Mouse (Mus musculus) limb, embryonic 14.5 days (tissue): ENCODE results near the gene Gm17416. TPM values are rescaled to one million over a fixed set of nuclear protein-coding genes. Genes with fewer than 3 reads are reported as not detected.

Source experiments
- ATAC-seq: fragments of 200-750 bp; cut with Nextera tagmentation; 2 replicates; pipeline ENCODE4 v1.8.0; 2017; ENCODE audit warnings: low read depth, moderate number of reproducible peaks, moderate TSS enrichment; ENCODE audit not compliant: low FRiP score
- DNase-seq: peaks from one replicate; pipeline ENCODE4 v3.0.0-alpha.2; 2015; ENCODE audit warnings: low spot score
- H3K27ac ChIP-seq: fragments of 300-500 bp; sonication (generic); replicated peaks from 2 replicates; pipeline ENCODE4 v1.5.1; 2014; ENCODE audit warnings: low read depth, mild to moderate bottlenecking, low read length, moderate library complexity, mixed read lengths
- H3K27me3 ChIP-seq: fragments of 300-500 bp; sonication (generic); 2 replicates; pipeline ENCODE4 v1.6.1; 2014; ENCODE audit warnings: low read length, mixed read lengths; ENCODE audit not compliant: control insufficient read depth, insufficient read depth
- H3K36me3 ChIP-seq: fragments of 300-500 bp; sonication (generic); 2 replicates; pipeline ENCODE4 v1.6.1; 2014; ENCODE audit warnings: mild to moderate bottlenecking, low read length, moderate library complexity, mixed read lengths; ENCODE audit not compliant: control insufficient read depth, insufficient read depth
- H3K4me1 ChIP-seq: fragments of 300-500 bp; sonication (generic); 2 replicates; pipeline ENCODE4 v1.6.1; 2014; ENCODE audit warnings: antibody characterized with exemption, low read length, mixed read lengths; ENCODE audit not compliant: control insufficient read depth, insufficient read depth
- H3K4me2 ChIP-seq: fragments of 300-500 bp; sonication (generic); replicated peaks from 2 replicates; pipeline ENCODE4 v1.6.1; 2014; ENCODE audit warnings: low read depth, mild to moderate bottlenecking, low read length, moderate library complexity; ENCODE audit not compliant: severe bottlenecking
- H3K4me3 ChIP-seq: fragments of 300-500 bp; sonication (generic); replicated peaks from 2 replicates; pipeline ENCODE4 v1.5.1; 2014; ENCODE audit warnings: low read length
- H3K9ac ChIP-seq: fragments of 300-500 bp; sonication (generic); 2 replicates; pipeline ENCODE4 v1.6.1; 2014; ENCODE audit warnings: mild to moderate bottlenecking, low read depth, low read length, moderate library complexity; ENCODE audit not compliant: severe bottlenecking
- H3K9me3 ChIP-seq: fragments of 300-500 bp; sonication (generic); 2 replicates; pipeline ENCODE4 v1.6.1; 2016; ENCODE audit warnings: low read length; ENCODE audit not compliant: control insufficient read depth
- POLR2A ChIP-seq: fragments of 200-500 bp; IDR thresholded peaks from 2 replicates; pipeline ENCODE4 v1.8.0; 2012; ENCODE audit warnings: inconsistent platforms, mild to moderate bottlenecking, moderate library complexity, borderline replicate concordance; ENCODE audit not compliant: insufficient read depth, insufficient read length; ENCODE audit errors: extremely low read depth
- WGBS: fragments of 180-500 bp; shearing (Covaris S2); extraction: QIAGEN DNeasy Blood & Tissue Kit; methylation state at CpG from one replicate; pipeline ENCODE4 v1.1.7; 2014; 5-methylcytosine and 5-hydroxymethylcytosine counted together
- polyA plus RNA-seq, 2 experiments: library from polyadenylated mRNA; depleted of rRNA in 1 of 2; stranded (reverse) in 1 of 2; unstranded in 1 of 2; fragments of >200 nt; fragmentation: Nextera tagmentation in 1 of 2; extraction: Ambion mirVana in 1 of 2; gene quantifications; 2 replicates each; pipeline versions ENCODE4 v1.2.1 to v1.2.3; 2012 to 2014

The Gm17416 gene
- polyA plus RNA-seq, 2 experiments: not detected

- H3K9ac ChIP-seq: no peak overlapping the region
- H3K4me3 ChIP-seq: no peak overlapping the region
- H3K4me2 ChIP-seq: no peak overlapping the region
- no peak overlapping the region for H3K27ac ChIP-seq
- WGBS: 9% methylated on average over 7 of the region's 7 CpGs
- no peaks in the 10 kb centered on the region for H3K9me3 ChIP-seq
- ATAC-seq (peak; percentile 74), DNase-seq (peak; percentile 91)
- no peak for TF ChIP-seq POLR2A
- H3K36me3 ChIP-seq: no peaks in the 10 kb centered on the region
- no peaks in the 10 kb centered on the region for H3K27me3 ChIP-seq
- H3K4me1 ChIP-seq: no peaks in the 10 kb centered on the region
Observed at GRCm38 (mm10) chr2:152615563-152615962, 46.4 kb downstream of the Gm17416 start.

GRCm38 (mm10) chr2:152616470-152616869, 47.3 kb downstream of the Gm17416 start:
- H3K36me3 ChIP-seq: no peaks in the 10 kb centered on the region
- no peaks in the 10 kb centered on the region for H3K4me1 ChIP-seq
- H3K27me3 ChIP-seq: no peaks in the 10 kb centered on the region
- no peak overlapping the region for H3K4me2 ChIP-seq
- ATAC-seq (no peak), DNase-seq (no peak)
- no peak overlapping the region for H3K4me3 ChIP-seq
- H3K9me3 ChIP-seq: no peaks in the 10 kb centered on the region
- 64% methylated on average over 6 of the region's 6 CpGs for WGBS
- no peak overlapping the region for H3K9ac ChIP-seq
- H3K27ac ChIP-seq: no peak overlapping the region
- TF ChIP-seq POLR2A: no peak

- Histone ChIP-seq H3K9me3 (no peaks in the 10 kb centered on the region), H3K27me3 (no peaks in the 10 kb centered on the region), H3K4me2 (no peak overlapping the region), H3K36me3 (no peaks in the 10 kb centered on the region), H3K9ac (no peak overlapping the region), H3K27ac (no peak overlapping the region), H3K4me1 (no peaks in the 10 kb centered on the region), H3K4me3 (no peak overlapping the region)
- no peak for ATAC-seq
- 65% methylated on average over 5 of the region's 5 CpGs for WGBS
- DNase-seq: no peak
- TF ChIP-seq POLR2A: no peak
Observed at GRCm38 (mm10) chr2:152617374-152617773, 48.2 kb downstream of the Gm17416 start.

Other genes with a start within 250 kb of the Gm17416 start
- 219 and 287 TPM in 2 replicates for gene Rbck1, start 236.7 kb upstream of the Gm17416 start, polyA plus RNA-seq (2012; rRNA removed)
- gene Rbck1, start 236.7 kb upstream of the Gm17416 start, polyA plus RNA-seq (2014; fragmentation: Nextera tagmentation; extraction: Ambion mirVana): 89.5 and 94.1 TPM in 2 replicates
- 0.77 and 0.99 TPM in 2 replicates for gene Trib3, start 225.3 kb upstream of the Gm17416 start, polyA plus RNA-seq (2012; rRNA removed)
- 1.2 and 1.4 TPM in 2 replicates for gene Trib3, start 225.3 kb upstream of the Gm17416 start, polyA plus RNA-seq (2014; fragmentation: Nextera tagmentation; extraction: Ambion mirVana)
- 3.6 and 4.9 TPM in 2 replicates for gene Nrsn2, start 192.7 kb upstream of the Gm17416 start, polyA plus RNA-seq (2012; rRNA removed)
- gene Nrsn2, start 192.7 kb upstream of the Gm17416 start, polyA plus RNA-seq (2014; fragmentation: Nextera tagmentation; extraction: Ambion mirVana): 2.5 and 2.7 TPM in 2 replicates
- 48.8 and 60.7 TPM in 2 replicates for gene Sox12, start 171.3 kb upstream of the Gm17416 start, polyA plus RNA-seq (2012; rRNA removed)
- gene Sox12, start 171.3 kb upstream of the Gm17416 start, polyA plus RNA-seq (2014; fragmentation: Nextera tagmentation; extraction: Ambion mirVana): 13.5 and 17.1 TPM in 2 replicates
- gene Zcchc3, start 154.3 kb upstream of the Gm17416 start, polyA plus RNA-seq (2012; rRNA removed): 33.5 and 35.6 TPM in 2 replicates
- 38.1 and 47.0 TPM in 2 replicates for gene Zcchc3, start 154.3 kb upstream of the Gm17416 start, polyA plus RNA-seq (2014; fragmentation: Nextera tagmentation; extraction: Ambion mirVana)
- 0.28 and 0.41 TPM in 2 replicates for gene 6820408C15Rik, start 153.8 kb upstream of the Gm17416 start, polyA plus RNA-seq (2012; rRNA removed)
- gene 6820408C15Rik, start 153.8 kb upstream of the Gm17416 start, polyA plus RNA-seq (2014; fragmentation: Nextera tagmentation; extraction: Ambion mirVana): 0.18 and 0.30 TPM in 2 replicates
- gene Defb23, start 104.7 kb upstream of the Gm17416 start, polyA plus RNA-seq (2012; rRNA removed): not detected in 2 replicates
- not detected in 2 replicates for gene Defb23, start 104.7 kb upstream of the Gm17416 start, polyA plus RNA-seq (2014; fragmentation: Nextera tagmentation; extraction: Ambion mirVana)
- 0.12 TPM in 1 of 2 replicates, not detected in the other for gene Defb20, start 92.3 kb upstream of the Gm17416 start, polyA plus RNA-seq (2012; rRNA removed)
- gene Defb20, start 92.3 kb upstream of the Gm17416 start, polyA plus RNA-seq (2014; fragmentation: Nextera tagmentation; extraction: Ambion mirVana): not detected in 2 replicates
- gene Defb22, start 79.2 kb upstream of the Gm17416 start, polyA plus RNA-seq (2012; rRNA removed): 0.13 TPM in 1 of 2 replicates, not detected in the other
- not detected in 2 replicates for gene Defb22, start 79.2 kb upstream of the Gm17416 start, polyA plus RNA-seq (2014; fragmentation: Nextera tagmentation; extraction: Ambion mirVana)
- gene Defb26, start 57.6 kb upstream of the Gm17416 start, polyA plus RNA-seq (2012; rRNA removed): not detected in 2 replicates
- gene Defb26, start 57.6 kb upstream of the Gm17416 start, polyA plus RNA-seq (2014; fragmentation: Nextera tagmentation; extraction: Ambion mirVana): not detected in 2 replicates
- 0.61 TPM in 1 of 2 replicates, not detected in the other for gene Defb28, start 51.1 kb upstream of the Gm17416 start, polyA plus RNA-seq (2012; rRNA removed)
- gene Defb28, start 51.1 kb upstream of the Gm17416 start, polyA plus RNA-seq (2014; fragmentation: Nextera tagmentation; extraction: Ambion mirVana): not detected in 2 replicates
- not detected in 2 replicates for gene Defb29, start 29.2 kb upstream of the Gm17416 start, polyA plus RNA-seq (2012; rRNA removed)
- gene Defb29, start 29.2 kb upstream of the Gm17416 start, polyA plus RNA-seq (2014; fragmentation: Nextera tagmentation; extraction: Ambion mirVana): not detected in 2 replicates
- gene Defb21, start 3.4 kb downstream of the Gm17416 start, polyA plus RNA-seq (2012; rRNA removed): not detected in 2 replicates
- not detected in 2 replicates for gene Defb21, start 3.4 kb downstream of the Gm17416 start, polyA plus RNA-seq (2014; fragmentation: Nextera tagmentation; extraction: Ambion mirVana)
- not detected in 2 replicates for gene Defb19, start 11.0 kb downstream of the Gm17416 start, polyA plus RNA-seq (2012; rRNA removed)
- gene Defb19, start 11.0 kb downstream of the Gm17416 start, polyA plus RNA-seq (2014; fragmentation: Nextera tagmentation; extraction: Ambion mirVana): not detected in 2 replicates
- gene Defb45, start 30.1 kb downstream of the Gm17416 start, polyA plus RNA-seq (2012; rRNA removed): not detected in 2 replicates
- not detected in 2 replicates for gene Defb45, start 30.1 kb downstream of the Gm17416 start, polyA plus RNA-seq (2014; fragmentation: Nextera tagmentation; extraction: Ambion mirVana)
- not detected in 2 replicates for gene Defb36, start 35.0 kb downstream of the Gm17416 start, polyA plus RNA-seq (2012; rRNA removed)
- gene Defb36, start 35.0 kb downstream of the Gm17416 start, polyA plus RNA-seq (2014; fragmentation: Nextera tagmentation; extraction: Ambion mirVana): not detected in 2 replicates
- 0.68 and 0.77 TPM in 2 replicates for gene Defb25, start 53.7 kb downstream of the Gm17416 start, polyA plus RNA-seq (2012; rRNA removed)
- gene Defb25, start 53.7 kb downstream of the Gm17416 start, polyA plus RNA-seq (2014; fragmentation: Nextera tagmentation; extraction: Ambion mirVana): 1.6 and 3.2 TPM in 2 replicates
- gene Rem1, start 57.6 kb downstream of the Gm17416 start, polyA plus RNA-seq (2012; rRNA removed): 3.9 and 4.7 TPM in 2 replicates
- gene Rem1, start 57.6 kb downstream of the Gm17416 start, polyA plus RNA-seq (2014; fragmentation: Nextera tagmentation; extraction: Ambion mirVana): 2.6 and 4.4 TPM in 2 replicates
- gene H13, start 100.1 kb downstream of the Gm17416 start, polyA plus RNA-seq (2012; rRNA removed): 148 and 194 TPM in 2 replicates
- 151 and 153 TPM in 2 replicates for gene H13, start 100.1 kb downstream of the Gm17416 start, polyA plus RNA-seq (2014; fragmentation: Nextera tagmentation; extraction: Ambion mirVana)
- 11.8 and 18.6 TPM in 2 replicates for gene Mcts2, start 117.7 kb downstream of the Gm17416 start, polyA plus RNA-seq (2012; rRNA removed)
- gene Mcts2, start 117.7 kb downstream of the Gm17416 start, polyA plus RNA-seq (2014; fragmentation: Nextera tagmentation; extraction: Ambion mirVana): 26.8 and 27.2 TPM in 2 replicates
- 444 and 565 TPM in 2 replicates for gene Id1, start 166.9 kb downstream of the Gm17416 start, polyA plus RNA-seq (2012; rRNA removed)
- 184 and 198 TPM in 2 replicates for gene Id1, start 166.9 kb downstream of the Gm17416 start, polyA plus RNA-seq (2014; fragmentation: Nextera tagmentation; extraction: Ambion mirVana)
- gene Cox4i2, start 184.8 kb downstream of the Gm17416 start, polyA plus RNA-seq (2012; rRNA removed): 21.7 and 23.7 TPM in 2 replicates
- 33.6 and 34.7 TPM in 2 replicates for gene Cox4i2, start 184.8 kb downstream of the Gm17416 start, polyA plus RNA-seq (2014; fragmentation: Nextera tagmentation; extraction: Ambion mirVana)